Comparison of ENCODE assay signal across 18 mouse cellular contexts in the genomic region with DNA sequence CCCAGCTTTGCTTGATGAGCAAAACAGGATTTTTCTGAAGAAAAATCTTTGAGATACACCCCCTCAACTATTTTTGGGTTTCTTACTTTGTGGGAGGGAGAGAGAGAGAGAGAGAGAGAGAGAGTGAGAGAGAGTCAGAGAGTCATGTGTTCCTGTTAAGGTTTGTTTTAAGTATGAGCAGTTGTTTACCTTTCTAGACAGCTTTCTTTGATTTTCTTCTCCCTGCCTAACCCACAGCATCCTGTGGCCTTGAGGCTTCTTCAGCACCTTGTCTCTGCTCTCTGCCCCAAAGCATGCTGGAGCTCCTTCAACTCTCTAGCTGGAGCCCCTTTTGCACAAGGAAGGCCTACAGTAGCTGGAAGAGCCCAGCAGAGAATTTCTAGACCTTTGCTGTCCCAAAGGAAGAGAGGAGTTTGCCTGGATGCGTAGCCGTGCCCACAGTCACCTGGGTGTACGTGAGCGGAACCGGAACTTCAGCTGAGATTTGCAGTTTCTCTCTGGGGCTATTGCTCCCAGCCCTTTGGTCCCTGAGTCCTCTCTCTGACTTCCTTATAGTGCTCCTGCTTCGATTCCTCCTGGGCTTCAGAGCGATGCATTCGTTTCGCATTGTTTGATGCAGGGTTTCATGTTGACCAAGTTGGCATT.
DNase-seq lines count a peak whose midpoint lies in the region; ATAC-seq and TF ChIP-seq lines count a peak whose summit lies in the region.
"Had no signal": no experiment of that assay in that cellular context is flagged by ENCODE, and none has a peak within 500 bp of the region (broad histone marks: within the 10 kb centered on the region; RNA-seq: fewer than 3 reads in every experiment).

No protein-coding gene starts in this region.

- peak; percentile 58 for ATAC-seq in frontal cortex, adult (ENCODE audit: low TSS enrichment)
- ATAC-seq: hindbrain, embryonic 16.5 days had no signal

- no peak for DNase-seq in frontal cortex, postnatal 10 days (ENCODE audit: low spot score in 2 of 2)
- peak; percentile 31 for DNase-seq in 416B (ENCODE audit: low read depth)
- DNase-seq in brain, adult 2 months (ENCODE audit: low read depth, low spot score), result peak; percentile 19
- peak; percentile 63 for DNase-seq in thymus, adult 2 months
- DNase-seq in layer of hippocampus, adult 18-20 months (ENCODE audit: low spot score in 2 of 2), result no peak
- DNase-seq in gastrocnemius, adult 18-20 months (ENCODE audit: low spot score), result no peak
- DNase-seq in testis, postnatal 10 days (ENCODE audit: low spot score), result no peak
- DNase-seq: cerebellum, adult 11 months; cerebellum, postnatal 36 days; heart, adult 2 months; heart, postnatal 14 days; lung, postnatal 10 days; right cerebral cortex, postnatal 25 days had no signal

- WGBS in thymus, adult 2 months, result 81% methylated on average over 9 of the region's 9 CpGs

- H3K36me3 ChIP-seq in thymus, adult 2 months (ENCODE audit: control insufficient read depth, insufficient read depth, low read length), result no peaks in the 10 kb centered on the region
- H3K36me3 ChIP-seq: embryonic facial prominence, embryonic 12.5 days; forebrain, embryonic 10.5 days; midbrain, embryonic 10.5 days had no signal

- no peak for TF ChIP-seq CTCF in thymus, adult 2 months (IDR thresholded peaks at IDR 0.05; ENCODE audit: borderline replicate concordance, control insufficient read depth, extremely low read depth, insufficient read depth, low read length, poor library complexity)

- peak; percentile 20; the same call in 1 of the 2 replicates for TF ChIP-seq POLR2A in thymus, adult 2 months (IDR thresholded peaks at IDR 0.05; ENCODE audit: control insufficient read depth, extremely low read depth, insufficient read depth, low read length, poor library complexity)

- H3K4me3 ChIP-seq in thymus, adult 2 months (ENCODE audit: control insufficient read depth, insufficient read depth, low read length), result no peak overlapping the region
- H3K4me3 ChIP-seq: embryonic facial prominence, embryonic 12.5 days; forebrain, embryonic 10.5 days; heart, adult 2 months; midbrain, embryonic 10.5 days had no signal

- peak overlapping the region; percentile 79; the same call in 1 of the 2 replicates for H3K27ac ChIP-seq in thymus, adult 2 months (ENCODE audit: control insufficient read depth, insufficient read depth, low read length)
- H3K27ac ChIP-seq: embryonic facial prominence, embryonic 12.5 days; forebrain, embryonic 10.5 days; heart, adult 2 months; midbrain, embryonic 10.5 days had no signal

- H3K27me3 ChIP-seq in thymus, adult 2 months (ENCODE audit: control insufficient read depth, insufficient read depth, low read length), result no peaks in the 10 kb centered on the region
- H3K27me3 ChIP-seq: embryonic facial prominence, embryonic 12.5 days had no signal

- peaks cover 18% of the 10 kb centered on the region for H3K4me1 ChIP-seq in thymus, adult 2 months (replicated peaks; ENCODE audit: control insufficient read depth, insufficient read depth, low read length)
- H3K4me1 ChIP-seq: embryonic facial prominence, embryonic 12.5 days; forebrain, embryonic 10.5 days; midbrain, embryonic 10.5 days had no signal

Comparison
In these comparisons a context has a peak if more than half of its experiments do, and no peak if none do; other contexts are left out.
1. DNase-seq: peak in 416B (single experiment), brain, adult 2 months (single experiment) and thymus, adult 2 months (single experiment); none in frontal cortex, postnatal 10 days (0 of 2), layer of hippocampus, adult 18-20 months (0 of 2), gastrocnemius, adult 18-20 months (single experiment) and testis, postnatal 10 days (single experiment).